Mouse (Mus musculus): ENCODE measurements at regions not wholly inside any gene's neighbourhood (a gene's known extent, or its start where the extent isn't known, plus 50 kb on each side); places are given as distances from the start of the nearest gene placed in this dataset.

DNA sequence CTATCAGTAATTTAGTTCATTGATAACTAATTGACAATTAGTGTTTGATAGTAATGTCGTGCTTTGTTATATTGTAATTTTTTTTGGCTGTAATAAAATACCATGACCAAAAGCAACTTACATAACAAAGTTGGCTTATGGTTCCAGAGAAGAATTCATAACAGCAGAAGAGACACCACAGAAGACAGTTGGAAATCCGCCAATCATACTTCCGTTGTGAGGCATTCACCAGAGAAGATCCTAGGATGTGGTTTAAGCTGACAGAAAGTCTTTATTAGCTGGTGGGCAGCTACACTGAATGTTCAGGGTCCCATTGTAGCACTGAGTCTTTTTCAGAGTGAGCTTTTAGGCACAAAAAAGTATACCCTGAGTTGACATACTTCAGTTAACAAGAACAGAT, 109.9 kb downstream of the Sec23a start:
- Histone ChIP-seq H3K27ac (no peak overlapping the region), H3K36me3 (no peaks in the 10 kb centered on the region), H3K9ac (replicated peaks) (no peak overlapping the region), H3K4me2 (no peak overlapping the region), H3K9me3 (no peaks in the 10 kb centered on the region), H3K4me1 (replicated peaks) (no peaks in the 10 kb centered on the region), H3K27me3 (no peaks in the 10 kb centered on the region), H3K4me3 (replicated peaks) (no peak overlapping the region)
- no peak for ATAC-seq (ENCODE audit: insufficient number of reproducible peaks, insufficient read depth, low FRiP score, low TSS enrichment, low read depth)
- 91% methylated on average over 3 of the region's 3 CpGs for WGBS

DNA sequence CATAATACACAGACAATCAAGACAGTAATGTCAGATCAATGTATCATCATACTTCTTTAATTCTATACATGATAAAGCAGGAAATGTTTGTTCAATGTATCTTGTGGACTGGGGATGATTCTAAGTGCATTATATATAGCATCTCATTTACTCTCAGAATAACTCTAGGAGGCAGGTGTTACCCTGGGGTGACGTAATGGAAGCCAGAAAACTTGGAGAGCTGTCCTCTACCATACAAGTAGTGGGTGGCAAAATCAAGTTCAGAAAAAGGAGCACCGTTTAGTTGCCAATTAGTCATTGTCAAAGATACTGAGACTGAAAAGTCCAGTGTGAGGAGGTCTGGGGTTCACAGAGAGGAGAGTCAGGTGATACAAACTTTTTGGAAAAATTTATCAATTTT, 136.0 kb downstream of the Sec23a start:
- H3K9ac ChIP-seq (replicated peaks), result no peak overlapping the region
- WGBS, result 77% methylated on average over 2 of the region's 2 CpGs
- no peaks in the 10 kb centered on the region for H3K9me3 ChIP-seq
- no peak overlapping the region for H3K4me3 ChIP-seq (replicated peaks)
- no peak overlapping the region for H3K4me2 ChIP-seq
- no peak for ATAC-seq (ENCODE audit: insufficient number of reproducible peaks, insufficient read depth, low FRiP score, low TSS enrichment, low read depth)
- no peaks in the 10 kb centered on the region for H3K4me1 ChIP-seq (replicated peaks)
- H3K27ac ChIP-seq, result no peak overlapping the region
- no peaks in the 10 kb centered on the region for H3K27me3 ChIP-seq
- no peaks in the 10 kb centered on the region for H3K36me3 ChIP-seq

GRCm38 (mm10) chr12:58872465-58872864, 139.4 kb downstream of the Sec23a start:
- Histone ChIP-seq H3K27me3 (no peaks in the 10 kb centered on the region), H3K9ac (replicated peaks) (no peak overlapping the region), H3K4me2 (no peak overlapping the region), H3K4me1 (replicated peaks) (no peaks in the 10 kb centered on the region), H3K4me3 (replicated peaks) (no peak overlapping the region), H3K36me3 (no peaks in the 10 kb centered on the region), H3K27ac (no peak overlapping the region), H3K9me3 (no peaks in the 10 kb centered on the region)
- no peak for ATAC-seq (ENCODE audit: insufficient number of reproducible peaks, insufficient read depth, low FRiP score, low TSS enrichment, low read depth)

DNA sequence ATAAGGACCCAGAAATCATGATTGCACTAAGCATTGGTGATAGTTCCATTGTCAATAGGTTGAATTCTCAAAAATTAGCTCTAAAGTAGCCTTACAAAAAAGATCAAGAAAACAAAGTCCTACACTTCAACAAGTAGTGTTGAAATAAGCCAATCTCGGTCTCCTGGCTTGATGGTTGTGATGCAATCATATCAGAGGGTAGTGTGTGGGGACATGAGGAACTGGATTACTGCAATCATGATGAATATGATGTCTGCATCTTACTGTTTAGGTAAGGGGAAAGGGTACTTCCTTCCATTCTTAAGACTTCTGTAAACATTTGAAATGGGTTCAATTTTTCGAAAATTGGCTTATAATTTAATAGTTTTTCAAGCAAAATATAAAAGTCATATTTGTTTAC, 155.3 kb downstream of the Sec23a start:
- Histone ChIP-seq H3K27ac (no peak overlapping the region), H3K4me1 (replicated peaks) (no peaks in the 10 kb centered on the region), H3K4me2 (no peak overlapping the region), H3K27me3 (no peaks in the 10 kb centered on the region), H3K4me3 (replicated peaks) (no peak overlapping the region), H3K9me3 (no peaks in the 10 kb centered on the region), H3K9ac (replicated peaks) (no peak overlapping the region), H3K36me3 (no peaks in the 10 kb centered on the region)
- 74% methylated on average over 2 of the region's 2 CpGs for WGBS
- no peak for ATAC-seq (ENCODE audit: insufficient number of reproducible peaks, insufficient read depth, low FRiP score, low TSS enrichment, low read depth)

DNA sequence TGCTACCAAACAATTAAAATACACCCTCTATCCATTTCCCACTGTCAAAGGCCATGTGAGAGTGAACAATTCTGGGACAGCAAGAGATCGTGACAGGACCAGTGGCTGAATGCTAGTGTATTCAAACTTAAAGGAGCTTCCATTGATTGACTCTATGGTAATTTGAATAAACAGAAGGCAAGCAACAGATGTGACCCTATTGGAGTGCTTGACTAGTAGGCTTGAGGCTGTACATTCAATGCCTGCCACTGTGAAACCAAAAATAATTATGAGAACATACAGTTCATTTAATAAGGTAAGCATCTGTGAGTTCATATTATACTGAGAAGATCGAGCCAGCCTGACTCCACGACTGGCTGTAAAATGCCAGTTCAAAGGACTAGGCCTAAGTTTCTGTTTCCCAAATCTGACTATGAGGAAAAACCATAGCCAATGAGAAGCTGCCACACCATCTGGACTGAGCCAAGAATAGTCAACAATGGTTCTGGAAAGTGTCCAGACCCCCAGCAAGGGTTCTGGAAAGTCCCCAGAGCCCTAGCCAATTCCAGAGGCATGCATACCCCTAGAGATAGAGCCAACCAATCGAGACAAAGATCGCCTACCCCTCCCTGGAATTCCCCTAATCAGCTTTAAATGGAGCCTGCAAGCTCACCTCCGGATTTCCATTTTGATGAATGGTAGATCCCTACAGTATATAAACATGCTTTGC, 160.0 kb downstream of the Sec23a start:
- Histone ChIP-seq H3K27me3 (no peaks in the 10 kb centered on the region), H3K36me3 (no peaks in the 10 kb centered on the region), H3K9ac (replicated peaks) (no peak overlapping the region), H3K4me3 (replicated peaks) (no peak overlapping the region), H3K4me1 (replicated peaks) (no peaks in the 10 kb centered on the region), H3K27ac (no peak overlapping the region), H3K4me2 (no peak overlapping the region), H3K9me3 (no peaks in the 10 kb centered on the region)
- 81% methylated on average over 6 of the region's 6 CpGs for WGBS
- no peak for ATAC-seq (ENCODE audit: insufficient number of reproducible peaks, insufficient read depth, low FRiP score, low TSS enrichment, low read depth)

GRCm38 (mm10) chr12:58829656-58830055, 182.2 kb downstream of the Sec23a start:
- Histone ChIP-seq H3K4me3 (replicated peaks) (no peak overlapping the region), H3K27ac (no peak overlapping the region), H3K4me2 (no peak overlapping the region), H3K9me3 (no peaks in the 10 kb centered on the region), H3K9ac (replicated peaks) (no peak overlapping the region), H3K4me1 (replicated peaks) (no peaks in the 10 kb centered on the region), H3K36me3 (no peaks in the 10 kb centered on the region), H3K27me3 (no peaks in the 10 kb centered on the region)
- no peak for ATAC-seq (ENCODE audit: insufficient number of reproducible peaks, insufficient read depth, low FRiP score, low TSS enrichment, low read depth)
- 77% methylated on average over 1 of the region's 1 CpGs for WGBS

- Histone ChIP-seq H3K36me3 (no peaks in the 10 kb centered on the region), H3K9me3 (no peaks in the 10 kb centered on the region), H3K9ac (replicated peaks) (no peak overlapping the region), H3K4me3 (replicated peaks) (no peak overlapping the region), H3K27ac (no peak overlapping the region), H3K4me1 (replicated peaks) (no peaks in the 10 kb centered on the region), H3K4me2 (no peak overlapping the region), H3K27me3 (no peaks in the 10 kb centered on the region)
- ATAC-seq (ENCODE audit: insufficient number of reproducible peaks, insufficient read depth, low FRiP score, low TSS enrichment, low read depth), result no peak
These were observed 184.0 kb downstream of the Sec23a start for GRCm38 (mm10) chr12:58827864-58828263.

GRCm38 (mm10) chr12:58825139-58825921, 186.5 kb downstream of the Sec23a start:
- WGBS, result 55% methylated on average over 3 of the region's 7 CpGs
- Histone ChIP-seq H3K9me3 (no peaks in the 10 kb centered on the region), H3K27me3 (no peaks in the 10 kb centered on the region)

GRCm38 (mm10) chr12:58822971-58823370, 188.8 kb downstream of the Sec23a start:
- WGBS, result 83% methylated on average over 3 of the region's 3 CpGs
- Histone ChIP-seq H3K4me2 (no peak overlapping the region), H3K4me1 (replicated peaks) (no peaks in the 10 kb centered on the region), H3K9me3 (no peaks in the 10 kb centered on the region), H3K27ac (no peak overlapping the region), H3K27me3 (no peaks in the 10 kb centered on the region), H3K4me3 (replicated peaks) (no peak overlapping the region), H3K36me3 (no peaks in the 10 kb centered on the region), H3K9ac (replicated peaks) (no peak overlapping the region)
- ATAC-seq (ENCODE audit: insufficient number of reproducible peaks, insufficient read depth, low FRiP score, low TSS enrichment, low read depth), result no peak

More at GRCm38 (mm10) chr12:58825139-58825921, 186.5 kb downstream of the Sec23a start:
- Histone ChIP-seq H3K27ac (no peak overlapping the region), H3K4me1 (replicated peaks) (no peaks in the 10 kb centered on the region), H3K9ac (replicated peaks) (no peak overlapping the region), H3K4me3 (replicated peaks) (no peak overlapping the region), H3K4me2 (no peak overlapping the region), H3K36me3 (no peaks in the 10 kb centered on the region)
- ATAC-seq (ENCODE audit: insufficient number of reproducible peaks, insufficient read depth, low FRiP score, low TSS enrichment, low read depth), result no peak

- 0 out of 2 replicates have a peak, but pooled peaks cover 3% of the 10 kb centered on the region for H3K4me1 ChIP-seq (replicated peaks)
- H3K9me3 ChIP-seq, result no peaks in the 10 kb centered on the region
- no peak overlapping the region for H3K4me3 ChIP-seq (replicated peaks)
- no peaks in the 10 kb centered on the region for H3K27me3 ChIP-seq
- no peak overlapping the region for H3K27ac ChIP-seq
- 35% methylated on average over 6 of the region's 6 CpGs for WGBS
- H3K9ac ChIP-seq (replicated peaks), result no peak overlapping the region
- H3K36me3 ChIP-seq, result no peaks in the 10 kb centered on the region
- no peak for ATAC-seq (ENCODE audit: insufficient number of reproducible peaks, insufficient read depth, low FRiP score, low TSS enrichment, low read depth)
- H3K4me2 ChIP-seq, result no peak overlapping the region
These were observed 207.7 kb downstream of the Sec23a start for GRCm38 (mm10) chr12:58804068-58804467.

- peak; percentile 83; the same call in 1 of the 2 replicates for ATAC-seq (ENCODE audit: insufficient number of reproducible peaks, insufficient read depth, low FRiP score, low TSS enrichment, low read depth)
- H3K4me3 ChIP-seq (replicated peaks), result no peak overlapping the region
These were observed 209.4 kb downstream of the Sec23a start for GRCm38 (mm10) chr12:58802410-58802809.

More at GRCm38 (mm10) chr12:58802410-58802809, 209.4 kb downstream of the Sec23a start:
- Histone ChIP-seq H3K36me3 (no peaks in the 10 kb centered on the region), H3K9ac (replicated peaks) (no peak overlapping the region), H3K4me2 (no peak overlapping the region), H3K27ac (no peak overlapping the region), H3K4me1 (replicated peaks) (0 out of 2 replicates have a peak, but pooled peaks cover 3% of the 10 kb centered on the region), H3K9me3 (no peaks in the 10 kb centered on the region), H3K27me3 (no peaks in the 10 kb centered on the region)
- WGBS, result 37% methylated on average over 4 of the region's 4 CpGs
